ENCODE assay signal across 8 mouse cellular contexts in the genomic region with DNA sequence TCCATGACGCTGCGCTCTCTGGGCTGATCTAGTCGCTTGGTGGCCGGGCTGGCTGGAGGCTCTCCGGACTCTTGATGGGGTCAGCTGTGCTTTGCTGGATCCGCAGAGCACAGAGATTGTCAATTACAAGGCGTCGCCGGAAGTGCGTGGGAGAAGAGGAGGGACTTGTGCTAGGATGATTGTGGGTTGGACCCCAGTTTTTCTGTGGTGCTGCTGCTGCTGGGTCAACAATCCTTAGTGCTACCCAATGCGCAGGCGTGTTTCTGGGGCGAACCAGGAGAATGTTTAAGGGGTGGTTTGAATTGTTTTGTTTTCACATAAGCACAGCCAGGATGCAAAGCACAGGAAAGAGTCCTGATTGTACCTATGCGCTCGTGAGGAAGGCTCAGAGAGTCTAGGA. TPM values are rescaled to one million over a fixed set of nuclear protein-coding genes. Genes with fewer than 3 reads are reported as not detected.
DNase-seq lines count a peak whose midpoint lies in the region; ATAC-seq and TF ChIP-seq lines count a peak whose summit lies in the region.

Gene Rtl8b (minus strand): TSS at position 115 of the 400 bp plus-strand sequence.

- peak within 1 kb of the TSS; percentile 39 for H3K4me2 ChIP-seq in hindbrain, embryonic 12.5 days (replicated peaks)
- peak within 1 kb of the TSS; percentile 28; the same call in 1 of the 2 replicates for H3K4me2 ChIP-seq in lung, postnatal 0 days (replicated peaks; ENCODE audit: low read depth, low read length)

- no peaks in the 10 kb centered on the region for H3K36me3 ChIP-seq in hindbrain, embryonic 12.5 days
- H3K36me3 ChIP-seq in lung, postnatal 0 days (ENCODE audit: insufficient read depth, low read length) = no peaks in the 10 kb centered on the region

- no peak for TF ChIP-seq EP300 in lung, postnatal 0 days (IDR thresholded peaks at IDR 0.05)

- 22% methylated on average over 12 of the region's 15 CpGs for WGBS in hindbrain, embryonic 12.5 days
- WGBS in lung, postnatal 0 days = 8% methylated on average over 11 of the region's 15 CpGs

- no peaks in the 10 kb centered on the region for H3K9me3 ChIP-seq in hindbrain, embryonic 12.5 days (replicated peaks)
- H3K9me3 ChIP-seq in lung, postnatal 0 days (ENCODE audit: low read length) = no peaks in the 10 kb centered on the region

- no peaks in the 10 kb centered on the region for H3K4me1 ChIP-seq in hindbrain, embryonic 12.5 days
- H3K4me1 ChIP-seq in lung, postnatal 0 days (ENCODE audit: insufficient read depth, low read depth, low read length) = no peaks in the 10 kb centered on the region

- peak within 1 kb of the TSS; percentile 26 for H3K4me3 ChIP-seq in hindbrain, embryonic 12.5 days
- H3K4me3 ChIP-seq in lung, postnatal 0 days (ENCODE audit: low read depth, low read length) = peak within 1 kb of the TSS; percentile 24

- H3K9ac ChIP-seq in hindbrain, embryonic 12.5 days = no peak within 1 kb of the TSS
- no peak within 1 kb of the TSS for H3K9ac ChIP-seq in lung, postnatal 0 days (replicated peaks; ENCODE audit: low read depth)

- H3K27me3 ChIP-seq in hindbrain, embryonic 12.5 days = no peaks in the 10 kb centered on the region
- H3K27me3 ChIP-seq in lung, postnatal 0 days (replicated peaks; ENCODE audit: insufficient read depth, low read length) = no peaks in the 10 kb centered on the region

- peak; percentile 81 for DNase-seq in Muller cell, postnatal 12 days (ENCODE audit: inconsistent ontology term)
- DNase-seq in cerebellum, adult 9-10 months = peak; percentile 86
- peak; percentile 64 to 81 for DNase-seq in frontal cortex, postnatal 14 days (ENCODE audit: low spot score in 2 of 2)
- DNase-seq in layer of hippocampus, postnatal 10 days (ENCODE audit: low spot score in 2 of 2) = peak; percentile 69 to 76
- DNase-seq in lung, postnatal 0 days (ENCODE audit: low spot score) = peak; percentile 92
- DNase-seq in ovary, postnatal 10 days (ENCODE audit: low spot score) = peak; percentile 14
- peak; percentile 78 for DNase-seq in thymus, postnatal 0 days (ENCODE audit: low spot score)

- H3K27ac ChIP-seq in hindbrain, embryonic 12.5 days = peak within 1 kb of the TSS; percentile 77
- H3K27ac ChIP-seq in lung, postnatal 0 days (ENCODE audit: low read length) = no peak within 1 kb of the TSS

- ATAC-seq in hindbrain, embryonic 12.5 days (ENCODE audit: low FRiP score) = peak; percentile 95
- ATAC-seq in lung, postnatal 0 days = peak; percentile 93

- TF ChIP-seq CTCF in lung, postnatal 0 days (IDR thresholded peaks at IDR 0.05) = no peak

RNA-seq across cellular contexts. Expression of gene Rtl8b, which starts in this region (rescaled TPM):
- 97.0 and 107 TPM in 2 replicates for polyA plus RNA-seq in hindbrain, embryonic 12.5 days (2016; fragmentation: Nextera tagmentation; extraction: Ambion mirVana)
- 100 to 1,000 TPM; 168 to 188 TPM for total RNA-seq in layer of hippocampus, postnatal 10 days (2021)
- 193 and 215 TPM in 2 replicates for polyA plus RNA-seq in lung, postnatal 0 days (2015; fragmentation: Nextera tagmentation; extraction: Ambion mirVana)
- 39.8 and 41.2 TPM in 2 replicates for polyA plus RNA-seq in thymus, postnatal 0 days (2015; fragmentation: Nextera tagmentation; extraction: Ambion mirVana)

Comparison
In these comparisons a context has a peak if more than half of its experiments do, and no peak if none do; other contexts are left out.
1. DNase-seq: peak in every context shown above with its lines; median percentile 92 in lung, postnatal 0 days; 86 in cerebellum, adult 9-10 months; 81 in Muller cell, postnatal 12 days; 78 in thymus, postnatal 0 days; 72 in frontal cortex, postnatal 14 days; 72 in layer of hippocampus, postnatal 10 days; 14 in ovary, postnatal 10 days.